Mouse (Mus musculus): ENCODE results near the gene Pacs1. TPM values are rescaled to one million over a fixed set of nuclear protein-coding genes. Genes with fewer than 3 reads are reported as not detected.
A peak's percentile ranks its signal among the peaks of the same experiment; 100 is the strongest.
"Not testable (repeated sequence)": the region's sequence is repeated elsewhere in the genome, so short reads cannot be mapped to it uniquely, and the experiment has no call there.

Gene Pacs1
- polyA plus RNA-seq, 1 experiment: 47.0 TPM

- Histone ChIP-seq H3K27ac (ENCODE audit: insufficient read depth, low read length) (peak overlapping the region; percentile 49; the same call in 1 of the 2 replicates), H3K4me3 (ENCODE audit: insufficient read depth, low read length) (no peak overlapping the region), H3K4me1 (ENCODE audit: control insufficient read depth, insufficient read depth, low read length) (peaks cover 6% of the 10 kb centered on the region)
- TF ChIP-seq CTCF (IDR thresholded peaks at IDR 0.05; ENCODE audit: extremely low read depth, insufficient read depth, low read length): no peak
- no peak for TF ChIP-seq POLR2A (IDR thresholded peaks at IDR 0.05; ENCODE audit: extremely low read depth, insufficient read depth, low read length)
Observed at GRCm38 (mm10) chr19:5150358-5150757, 122.6 kb downstream of the Pacs1 start.

GRCm38 (mm10) chr19:5149041-5149440 is 123.9 kb downstream of the Pacs1 start:
- not testable (repeated sequence) for H3K4me1 ChIP-seq (ENCODE audit: control insufficient read depth, insufficient read depth, low read length); H3K27ac ChIP-seq (ENCODE audit: insufficient read depth, low read length); H3K4me3 ChIP-seq (ENCODE audit: insufficient read depth, low read length)

- Histone ChIP-seq H3K4me3 (ENCODE audit: insufficient read depth, low read length) (no peak overlapping the region), H3K4me1 (ENCODE audit: control insufficient read depth, insufficient read depth, low read length) (no peaks in the 10 kb centered on the region; the same call in 1 of the 2 replicates), H3K27ac (ENCODE audit: insufficient read depth, low read length) (no peak overlapping the region)
- TF ChIP-seq CTCF (IDR thresholded peaks at IDR 0.05; ENCODE audit: extremely low read depth, insufficient read depth, low read length) (peak; percentile 32; the same call in 1 of the 2 replicates), POLR2A (IDR thresholded peaks at IDR 0.05; ENCODE audit: extremely low read depth, insufficient read depth, low read length) (no peak)
Observed at GRCm38 (mm10) chr19:5139640-5140039, 133.3 kb downstream of the Pacs1 start.

GRCm38 (mm10) chr19:5131237-5131636 is 141.7 kb downstream of the Pacs1 start:
- Histone ChIP-seq H3K4me1 (ENCODE audit: control insufficient read depth, insufficient read depth, low read length) (no peaks in the 10 kb centered on the region), H3K4me3 (ENCODE audit: insufficient read depth, low read length) (no peak overlapping the region), H3K27ac (ENCODE audit: insufficient read depth, low read length) (no peak overlapping the region)
- TF ChIP-seq POLR2A (IDR thresholded peaks at IDR 0.05; ENCODE audit: extremely low read depth, insufficient read depth, low read length): no peak
- no peak for TF ChIP-seq CTCF (IDR thresholded peaks at IDR 0.05; ENCODE audit: extremely low read depth, insufficient read depth, low read length)

- Histone ChIP-seq H3K27ac (ENCODE audit: insufficient read depth, low read length) (no peak overlapping the region), H3K4me3 (ENCODE audit: insufficient read depth, low read length) (no peak overlapping the region), H3K4me1 (ENCODE audit: control insufficient read depth, insufficient read depth, low read length) (no peaks in the 10 kb centered on the region)
- TF ChIP-seq CTCF (IDR thresholded peaks at IDR 0.05; ENCODE audit: extremely low read depth, insufficient read depth, low read length): peak; percentile 39
- TF ChIP-seq POLR2A (IDR thresholded peaks at IDR 0.05; ENCODE audit: extremely low read depth, insufficient read depth, low read length): no peak
Observed at GRCm38 (mm10) chr19:5129770-5130169, 143.1 kb downstream of the Pacs1 start.

- Histone ChIP-seq H3K4me1 (ENCODE audit: control insufficient read depth, insufficient read depth, low read length) (no peaks in the 10 kb centered on the region), H3K27ac (ENCODE audit: insufficient read depth, low read length) (no peak overlapping the region), H3K4me3 (ENCODE audit: insufficient read depth, low read length) (no peak overlapping the region)
- no peak for TF ChIP-seq CTCF (IDR thresholded peaks at IDR 0.05; ENCODE audit: extremely low read depth, insufficient read depth, low read length)
- no peak for TF ChIP-seq POLR2A (IDR thresholded peaks at IDR 0.05; ENCODE audit: extremely low read depth, insufficient read depth, low read length)
Observed at GRCm38 (mm10) chr19:5124055-5124614, 148.8 kb downstream of the Pacs1 start.

- Histone ChIP-seq H3K4me3 (ENCODE audit: insufficient read depth, low read length) (no peak overlapping the region), H3K4me1 (ENCODE audit: control insufficient read depth, insufficient read depth, low read length) (no peaks in the 10 kb centered on the region), H3K27ac (ENCODE audit: insufficient read depth, low read length) (no peak overlapping the region)
- TF ChIP-seq CTCF (IDR thresholded peaks at IDR 0.05; ENCODE audit: extremely low read depth, insufficient read depth, low read length) (no peak), POLR2A (IDR thresholded peaks at IDR 0.05; ENCODE audit: extremely low read depth, insufficient read depth, low read length) (no peak)
Observed at GRCm38 (mm10) chr19:5123241-5123640, 149.7 kb downstream of the Pacs1 start.

GRCm38 (mm10) chr19:5122492-5122891 is 150.4 kb downstream of the Pacs1 start:
- TF ChIP-seq CTCF (IDR thresholded peaks at IDR 0.05; ENCODE audit: extremely low read depth, insufficient read depth, low read length): no peak
- no peak for TF ChIP-seq POLR2A (IDR thresholded peaks at IDR 0.05; ENCODE audit: extremely low read depth, insufficient read depth, low read length)
- Histone ChIP-seq H3K4me1 (ENCODE audit: control insufficient read depth, insufficient read depth, low read length) (no peaks in the 10 kb centered on the region), H3K4me3 (ENCODE audit: insufficient read depth, low read length) (no peak overlapping the region), H3K27ac (ENCODE audit: insufficient read depth, low read length) (no peak overlapping the region)

- Histone ChIP-seq H3K27ac (ENCODE audit: insufficient read depth, low read length) (peak within 1 kb of the TSS; percentile 87), H3K4me1 (ENCODE audit: control insufficient read depth, insufficient read depth, low read length) (peaks cover 5% of the 10 kb centered on the region; the same call in 1 of the 2 replicates), H3K4me3 (ENCODE audit: insufficient read depth, low read length) (peak within 1 kb of the TSS; percentile 77)
- no peak; the same call in 1 of the 2 replicates for TF ChIP-seq POLR2A (IDR thresholded peaks at IDR 0.05; ENCODE audit: extremely low read depth, insufficient read depth, low read length)
- no peak for TF ChIP-seq CTCF (IDR thresholded peaks at IDR 0.05; ENCODE audit: extremely low read depth, insufficient read depth, low read length)
Observed at GRCm38 (mm10) chr19:5118384-5118698, 154.6 kb downstream of the Pacs1 start, which contains the start of gene Klc2. TSS of gene Klc2 (minus strand) at chr19:5118560.

GRCm38 (mm10) chr19:5117494-5118383 is 155.2 kb downstream of the Pacs1 start:
- peaks cover 5% of the 10 kb centered on the region; the same call in 1 of the 2 replicates for H3K4me1 ChIP-seq (ENCODE audit: control insufficient read depth, insufficient read depth, low read length)
- peak overlapping the region; percentile 77 for H3K4me3 ChIP-seq (ENCODE audit: insufficient read depth, low read length)
- H3K27ac ChIP-seq (ENCODE audit: insufficient read depth, low read length): peak overlapping the region; percentile 87
- TF ChIP-seq CTCF (IDR thresholded peaks at IDR 0.05; ENCODE audit: extremely low read depth, insufficient read depth, low read length) (peak; percentile 73), POLR2A (IDR thresholded peaks at IDR 0.05; ENCODE audit: extremely low read depth, insufficient read depth, low read length) (peak; percentile 25; the same call in 1 of the 2 replicates)

All from cortical plate, adult 2 months (tissue).